Mouse (Mus musculus) left cerebral cortex, postnatal 14 days (tissue): ENCODE results near the gene Timm23. TPM values are rescaled to one million over a fixed set of nuclear protein-coding genes. Genes with fewer than 3 reads are reported as not detected.

Experiments used
- DNase-seq, 2 experiments: peaks; one replicate each; pipeline ENCODE4 v3.0.0; 2021 to 2022; ENCODE audit warnings: low spot score in 2 of 2, mixed read lengths in 1 of 2
- intact Hi-C: fragments of 180-260 bp; cut with DNase I; formaldehyde crosslinking; loops from one replicate; pipeline ENCODE4 v1.15.1; 2025
- total RNA-seq, 2 experiments: library from RNA; stranded (reverse); gene quantifications; 2 replicates each; pipeline ENCODE4 v1.2.3; 2021

Gene Timm23
- total RNA-seq, 2 experiments from 2014 or later, result 66.5 to 71.5 TPM

GRCm38 (mm10) chr14:32166840-32167239, 34.9 kb downstream of the Timm23 start:
- DNase-seq, result no peak
- intact Hi-C loops, result no loop called here

- intact Hi-C loops, result no loop called here
- DNase-seq, result no peak
Observed at GRCm38 (mm10) chr14:32166062-32166441, 35.6 kb downstream of the Timm23 start.

- intact Hi-C loops, result no loop called here
- DNase-seq, result peak; percentile 28 to 37
Observed at GRCm38 (mm10) chr14:32165278-32166061, 36.2 kb downstream of the Timm23 start.

- intact Hi-C loops, result no loop called here
- DNase-seq, result no peak
Observed at GRCm38 (mm10) chr14:32164173-32165051, 37.3 kb downstream of the Timm23 start.

- DNase-seq, result no peak
- intact Hi-C loops, result no loop called here
Observed at GRCm38 (mm10) chr14:32163203-32163888, 38.4 kb downstream of the Timm23 start.

- intact Hi-C loops, result no loop called here
- DNase-seq, result no peak
Observed at GRCm38 (mm10) chr14:32162231-32162630, 39.5 kb downstream of the Timm23 start.

- intact Hi-C loops, result no loop called here
- no peak for DNase-seq
Observed at GRCm38 (mm10) chr14:32161090-32161885, 40.4 kb downstream of the Timm23 start.

- no peak for DNase-seq
- intact Hi-C loops, result no loop called here
Observed at GRCm38 (mm10) chr14:32160563-32160962, 41.1 kb downstream of the Timm23 start.

GRCm38 (mm10) chr14:32159690-32160246, 41.9 kb downstream of the Timm23 start, which contains the start of gene Ncoa4:
Gene Ncoa4, plus strand, starts transcription at chr14:32159865.
- intact Hi-C loops, result no loop called here
- peak; percentile 99 for DNase-seq

GRCm38 (mm10) chr14:32159150-32159670, 42.5 kb downstream of the Timm23 start:
- intact Hi-C loops, result no loop called here
- no peak for DNase-seq

GRCm38 (mm10) chr14:32154758-32155157, 46.9 kb downstream of the Timm23 start:
- DNase-seq, result no peak
- intact Hi-C loops, result no loop called here

- intact Hi-C loops, result no loop called here
- DNase-seq, result no peak
Observed at GRCm38 (mm10) chr14:32153156-32153555, 48.5 kb downstream of the Timm23 start.

- intact Hi-C loops, result no loop called here
- no peak for DNase-seq
Observed at GRCm38 (mm10) chr14:32152243-32152965, 49.3 kb downstream of the Timm23 start.

- intact Hi-C loops, result no loop called here
- no peak for DNase-seq
Observed at GRCm38 (mm10) chr14:32150872-32151271, 50.8 kb downstream of the Timm23 start.

- intact Hi-C loops, result no loop called here
- no peak for DNase-seq
Observed at GRCm38 (mm10) chr14:32146578-32146977, 55.1 kb downstream of the Timm23 start.

GRCm38 (mm10) chr14:32145809-32146511, 55.7 kb downstream of the Timm23 start:
- intact Hi-C loops, result no loop called here

GRCm38 (mm10) chr14:32145401-32145800, 56.3 kb downstream of the Timm23 start:
- intact Hi-C loops, result no loop called here
- DNase-seq, result no peak

More at GRCm38 (mm10) chr14:32145809-32146511, 55.7 kb downstream of the Timm23 start:
- no peak for DNase-seq
